Comparison of ENCODE assay signal across 8 mouse cellular contexts in genomic region chr1:55236890-55237642, GRCm38 (mm10). TPM values are rescaled to one million over a fixed set of nuclear protein-coding genes. Genes with fewer than 3 reads are reported as not detected.
DNase-seq lines count a peak whose midpoint lies in the region; ATAC-seq lines count a peak whose summit lies in the region.

Gene Mars2, plus strand, starts transcription at chr1:55237177.

- WGBS in hindbrain, embryonic 14.5 days = under 1% methylated on average over 82 of the region's 82 CpGs
- 1% methylated on average over 77 of the region's 82 CpGs for WGBS in macrophage (ENCODE audit: missing documents)

- peak within 1 kb of the TSS; percentile 92 for H3K4me3 ChIP-seq in hindbrain, embryonic 14.5 days (replicated peaks; ENCODE audit: low read length)
- H3K4me3 ChIP-seq in macrophage (ENCODE audit: inconsistent target) = peak within 1 kb of the TSS; percentile 89

- peak within 1 kb of the TSS; percentile 90 for H3K9ac ChIP-seq in hindbrain, embryonic 14.5 days

- no peaks in the 10 kb centered on the region for H3K27me3 ChIP-seq in hindbrain, embryonic 14.5 days (ENCODE audit: control insufficient read depth, insufficient read depth, low read length)

- peak; percentile 99 for ATAC-seq in hindbrain, embryonic 14.5 days (ENCODE audit: low FRiP score)

- peaks cover 47% of the 10 kb centered on the region for H3K79me2 ChIP-seq in macrophage (ENCODE audit: inconsistent target)

- H3K36me3 ChIP-seq in hindbrain, embryonic 14.5 days (replicated peaks; ENCODE audit: control insufficient read depth, insufficient read depth) = no peaks in the 10 kb centered on the region
- no peaks in the 10 kb centered on the region for H3K36me3 ChIP-seq in macrophage (ENCODE audit: inconsistent target)

- peak within 1 kb of the TSS; percentile 93 for H3K27ac ChIP-seq in hindbrain, embryonic 14.5 days
- H3K27ac ChIP-seq in macrophage = peak within 1 kb of the TSS; percentile 36

- H3K4me1 ChIP-seq in hindbrain, embryonic 14.5 days (replicated peaks; ENCODE audit: control insufficient read depth, insufficient read depth, low read length) = peaks cover 38% of the 10 kb centered on the region

- H3K9me3 ChIP-seq in hindbrain, embryonic 14.5 days (ENCODE audit: control insufficient read depth, low read length) = no peaks in the 10 kb centered on the region

- DNase-seq in R1 (ENCODE audit: low read depth, low spot score) = peak; percentile 93
- peak; percentile 95 to 98 for DNase-seq in cerebellum, postnatal 25 days
- peak; percentile 86 to 92 for DNase-seq in frontal cortex, postnatal 25 days (ENCODE audit: low spot score in 2 of 2)
- peak; percentile 97 for DNase-seq in hindbrain, embryonic 14.5 days (ENCODE audit: low spot score)
- peak; percentile 96 to 97 for DNase-seq in left cerebral cortex, adult 18-20 months (ENCODE audit: low spot score in 2 of 2)
- DNase-seq in right cerebral cortex, adult 18-20 months = peak; percentile 97
- peak; percentile 82 for DNase-seq in urinary bladder, postnatal 10 days (ENCODE audit: low spot score)

- H3K4me2 ChIP-seq in hindbrain, embryonic 14.5 days (replicated peaks) = peak within 1 kb of the TSS; percentile 99

RNA-seq across cellular contexts. Expression of gene Mars2, which starts in this region (rescaled TPM):
- polyA plus RNA-seq in hindbrain, embryonic 14.5 days (2014; fragmentation: Nextera tagmentation; extraction: Ambion mirVana) = 3.4 and 3.9 TPM in 2 replicates
- total RNA-seq in left cerebral cortex, adult 18-20 months (2021) = 10 to 100 TPM in 1 of 2 experiments, 1 to 10 TPM in 1; 8.7 to 10.1 TPM
- 1 to 10 TPM; 1.2 to 9.5 (median 3.2) TPM for total RNA-seq in macrophage (2018; cell fraction: chromatin; rRNA removed)
- 1 to 10 TPM in 5 of 26 experiments, under 1 TPM in 21; 0.20 to 1.5 (median 0.70) TPM for total RNA-seq in macrophage (2018; cell fraction: cytosol; rRNA removed)
- total RNA-seq in macrophage (2018; cell fraction: nucleus; rRNA removed) = 1 to 10 TPM in 24 of 26 experiments, under 1 TPM in 2; 0.68 to 9.3 (median 1.9) TPM
- polyA plus RNA-seq in macrophage (2018) = 0.86 to 1.8 TPM (median 0.86 TPM) in 3 replicates

Comparison
In these comparisons a context has a peak if more than half of its experiments do, and no peak if none do; other contexts are left out.
1. Peak in every context shown above with its lines: DNase-seq, ATAC-seq, H3K4me3 ChIP-seq and H3K27ac ChIP-seq.